Mouse (Mus musculus): ENCODE measurements around the gene Gm4353.
A peak's percentile ranks its signal among the peaks of the same experiment; 100 is the strongest.
"Not testable (repeated sequence)": the region's sequence is repeated elsewhere in the genome, so short reads cannot be mapped to it uniquely, and the experiment has no call there.

Gene Gm4353

DNA sequence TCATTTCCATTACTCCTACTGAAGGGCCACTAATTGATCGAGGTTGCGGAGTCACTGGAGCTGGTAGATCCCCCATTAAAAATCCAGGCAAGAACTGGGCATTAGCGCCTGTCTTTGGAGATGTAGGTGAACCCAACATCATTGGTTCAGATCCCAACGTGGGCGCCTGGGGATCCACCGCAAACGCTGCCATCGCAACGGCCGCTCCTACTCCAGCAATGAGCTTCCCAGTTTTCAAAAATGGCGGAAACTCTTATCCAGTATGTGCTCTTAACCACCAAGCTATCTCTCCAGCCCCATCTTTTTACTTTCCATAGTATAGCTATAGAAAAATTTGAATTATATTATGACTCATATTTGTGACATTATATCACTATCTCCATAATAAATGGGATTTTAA lies at the start of gene Gm4353:
Gene Gm4353 (minus strand): TSS at position 270 of the 400 bp plus-strand sequence.
- DNase-seq: not testable (repeated sequence)

DNA sequence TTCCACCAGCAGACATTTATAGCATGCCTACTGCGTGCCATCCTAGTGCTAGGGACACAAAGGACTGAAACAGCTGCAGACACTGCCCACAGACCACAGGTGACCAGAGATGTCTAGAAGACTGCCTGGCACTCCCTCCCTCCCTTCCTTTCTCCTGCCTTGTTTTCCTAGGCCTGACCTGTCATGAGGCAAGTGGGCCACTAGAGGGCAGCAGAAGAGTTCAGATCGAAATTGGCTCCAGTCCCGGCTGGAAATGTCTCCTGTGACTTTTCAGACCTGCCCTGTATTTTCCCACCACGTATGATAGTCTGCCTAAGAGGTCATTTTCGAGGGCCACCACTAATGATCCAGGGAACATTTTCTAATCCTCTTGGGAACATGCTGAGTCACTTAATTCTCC lies 47.6 kb upstream of the Gm4353 start:
- peak; percentile 93 to 97 for DNase-seq

DNA sequence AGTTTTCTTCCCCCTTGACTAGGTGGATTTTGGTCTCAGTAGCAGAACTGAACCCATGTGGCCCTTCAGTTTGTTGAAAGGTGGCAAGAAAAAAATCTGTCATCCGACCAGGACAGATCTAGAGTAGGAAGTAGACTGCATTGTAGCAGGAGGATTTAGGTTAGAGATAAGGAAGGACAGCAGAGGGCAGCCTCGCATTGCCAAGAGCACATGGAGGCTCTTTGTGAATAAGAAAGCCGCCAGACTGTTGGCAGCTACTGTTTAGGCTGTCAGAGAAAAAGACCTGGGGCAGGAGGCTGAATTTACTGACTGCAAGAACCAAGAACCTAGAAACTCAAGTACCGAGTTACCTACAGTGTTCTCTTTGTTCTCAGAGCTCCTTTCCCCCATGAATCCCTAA lies 47.0 kb upstream of the Gm4353 start:
- DNase-seq: peak; percentile 78 to 85

DNA sequence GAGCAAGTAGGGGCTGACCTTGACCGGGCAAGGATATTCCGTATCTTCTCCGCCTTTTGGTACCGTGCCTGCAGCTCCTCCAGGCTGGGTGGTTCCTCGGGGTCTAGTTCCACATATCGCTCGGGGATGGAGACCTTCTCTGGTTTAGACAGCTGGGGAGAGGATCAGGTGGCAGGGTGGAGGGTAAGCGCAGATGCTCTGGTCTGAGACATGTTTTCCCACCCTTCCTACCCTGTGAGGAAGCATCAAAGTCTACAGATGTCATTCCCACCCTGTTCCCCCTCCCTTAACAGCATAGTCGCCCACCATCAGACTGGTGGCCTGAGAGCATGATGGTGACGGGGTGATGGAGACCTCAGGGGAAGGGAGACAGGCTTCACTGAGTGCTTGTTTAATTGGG lies 44.9 kb upstream of the Gm4353 start:
- no peak for DNase-seq

DNA sequence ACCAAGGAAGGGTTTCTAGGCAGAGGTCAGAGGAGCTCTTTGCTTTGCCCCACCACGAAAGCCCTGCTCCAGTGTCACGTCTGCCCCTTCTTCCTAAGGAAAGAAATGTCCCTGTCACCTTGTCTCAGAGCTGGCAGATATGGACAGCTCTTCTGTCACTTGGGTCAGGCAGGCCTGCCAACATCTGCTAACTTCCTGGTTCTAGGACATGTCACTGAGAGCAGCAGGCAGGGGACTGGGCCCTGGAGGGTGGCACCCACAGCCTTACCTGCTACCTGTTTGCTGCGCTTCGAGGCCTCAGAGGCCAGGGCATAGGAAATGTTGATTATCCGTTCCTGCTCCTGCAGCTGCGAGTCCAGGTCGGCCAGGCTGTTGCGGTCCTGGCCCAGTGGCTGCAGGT lies 43.9 kb upstream of the Gm4353 start:
- no peak for DNase-seq

DNA sequence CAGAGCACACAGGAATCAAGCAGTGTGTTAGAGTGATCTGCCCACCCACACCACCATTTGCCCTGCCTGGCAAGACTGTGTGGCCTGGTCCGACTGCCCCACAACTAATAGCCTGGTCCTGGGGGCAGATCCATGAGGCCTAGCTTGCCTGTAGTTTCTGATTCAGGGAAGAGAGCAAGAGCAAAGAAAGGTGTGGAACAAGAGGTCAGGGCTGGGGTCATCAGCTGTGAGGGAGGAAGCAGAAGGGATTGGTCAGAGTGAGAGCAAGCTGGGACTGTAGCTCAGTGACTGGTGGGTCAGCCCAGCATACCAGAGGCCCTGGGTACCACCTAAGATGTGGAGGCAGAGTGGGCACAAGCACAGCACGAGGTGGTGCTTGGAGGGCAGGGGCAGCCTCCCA lies 42.6 kb upstream of the Gm4353 start:
- DNase-seq: no peak

DNA sequence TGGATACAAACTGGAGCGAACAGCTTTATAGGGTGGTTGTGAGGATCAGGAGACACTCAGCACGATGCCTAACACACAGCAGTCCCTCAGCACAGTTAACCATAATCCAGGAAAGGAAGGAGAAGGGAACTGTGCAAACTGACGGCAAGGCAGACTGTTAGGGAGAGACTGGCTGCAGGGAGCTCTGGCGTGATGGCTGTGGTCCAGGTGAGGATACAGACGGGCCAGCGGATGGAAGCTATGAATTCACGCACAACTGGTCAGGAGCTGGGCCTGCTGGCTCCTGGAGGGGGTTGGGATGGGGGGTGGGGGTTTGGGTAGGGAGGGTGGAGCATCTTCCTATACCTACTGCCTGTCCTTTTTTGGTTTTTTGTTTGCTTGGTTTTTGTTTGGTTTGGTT lies 41.2 kb upstream of the Gm4353 start:
- DNase-seq: peak; percentile 78 to 83

DNA sequence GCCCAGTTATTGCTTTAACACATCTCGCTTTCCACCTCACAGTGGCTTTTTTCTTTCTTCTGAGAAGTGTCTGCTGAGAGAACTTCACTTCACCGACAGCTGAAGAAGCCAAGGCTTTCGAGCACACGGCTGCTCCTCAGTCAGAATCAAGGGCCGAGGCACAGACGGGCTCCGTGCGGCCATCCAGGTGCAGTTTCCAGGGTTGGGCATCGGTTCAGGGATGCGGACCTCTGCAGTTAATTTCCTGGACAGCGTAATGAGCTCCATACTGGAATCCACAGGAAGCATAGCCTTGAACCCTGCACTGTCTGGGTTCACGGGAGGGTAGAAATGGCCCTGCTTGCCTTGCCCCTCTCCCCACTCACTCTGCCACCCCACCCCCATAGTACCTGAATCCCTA lies 39.6 kb upstream of the Gm4353 start:
- DNase-seq: peak; percentile 53 to 58

DNA sequence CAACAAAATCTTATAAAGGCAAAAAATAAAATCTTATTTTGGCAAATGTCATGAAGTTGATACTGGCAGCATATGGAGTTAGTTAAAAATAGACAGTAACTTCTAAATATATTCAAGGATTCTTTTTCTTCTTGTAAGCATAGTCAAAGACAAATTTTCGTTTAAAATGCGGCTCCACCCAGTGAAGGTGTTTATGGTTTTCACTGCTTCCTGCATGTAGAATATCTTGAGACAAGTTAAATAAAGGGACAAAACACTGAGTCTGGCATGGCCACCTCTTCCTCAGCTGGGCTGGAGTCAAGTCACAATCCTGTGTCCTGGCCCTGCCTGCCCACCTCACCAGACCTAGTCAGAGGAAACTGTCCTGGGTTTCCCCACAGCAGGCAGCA lies 39.2 kb upstream of the Gm4353 start:
- peak in 1 of 2 experiments; percentile 37 for DNase-seq

DNA sequence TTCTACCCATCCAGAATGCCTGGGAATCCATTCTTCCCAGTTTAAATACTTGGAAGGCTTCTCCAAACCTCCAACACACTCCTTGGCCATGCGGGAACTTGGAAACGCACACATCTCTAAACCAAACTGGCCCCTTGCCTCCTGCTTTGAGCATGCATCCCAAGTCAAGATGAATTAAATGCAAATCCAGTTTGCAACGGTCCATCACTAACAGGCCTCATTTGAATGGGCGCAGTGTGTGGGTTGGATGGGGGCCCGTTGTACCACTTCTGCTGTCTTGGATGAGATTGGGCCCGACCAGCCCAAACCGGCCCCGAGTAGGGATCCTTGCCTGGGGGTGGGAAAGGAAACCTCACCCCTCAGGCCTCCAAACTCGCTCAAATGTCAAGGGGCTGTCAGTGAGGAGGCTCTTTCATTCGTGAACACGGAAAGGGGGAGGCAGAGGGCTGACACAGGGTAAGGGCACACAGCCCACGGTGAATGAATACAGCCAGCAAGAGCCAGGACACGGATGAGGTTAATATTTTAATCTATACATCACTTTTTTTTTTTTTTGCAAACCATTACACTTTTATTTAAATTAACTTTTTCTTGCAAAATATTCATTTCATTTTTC lies 38.7 kb upstream of the Gm4353 start:
- peak; percentile 89 to 94 for DNase-seq

DNA sequence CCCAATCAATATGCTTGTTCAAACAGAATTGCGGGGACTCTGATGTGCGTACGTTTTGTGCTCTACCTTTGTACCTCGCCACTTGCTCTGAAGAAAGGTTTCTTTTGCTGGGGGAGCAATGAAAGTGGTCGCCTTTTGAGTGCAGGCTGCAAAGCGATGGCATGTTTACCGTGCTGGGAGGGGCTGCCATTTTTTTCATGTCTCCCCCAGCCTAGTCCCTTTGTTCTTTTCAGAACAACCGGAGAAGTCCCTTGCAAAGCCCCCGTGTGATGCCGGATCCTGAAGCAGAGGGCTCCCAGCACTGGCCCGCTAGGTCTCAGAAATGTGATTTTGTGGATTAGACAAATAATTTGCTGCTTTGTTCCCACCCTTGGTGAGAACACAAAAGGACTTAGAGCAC lies 36.8 kb upstream of the Gm4353 start:
- DNase-seq: no peak

DNA sequence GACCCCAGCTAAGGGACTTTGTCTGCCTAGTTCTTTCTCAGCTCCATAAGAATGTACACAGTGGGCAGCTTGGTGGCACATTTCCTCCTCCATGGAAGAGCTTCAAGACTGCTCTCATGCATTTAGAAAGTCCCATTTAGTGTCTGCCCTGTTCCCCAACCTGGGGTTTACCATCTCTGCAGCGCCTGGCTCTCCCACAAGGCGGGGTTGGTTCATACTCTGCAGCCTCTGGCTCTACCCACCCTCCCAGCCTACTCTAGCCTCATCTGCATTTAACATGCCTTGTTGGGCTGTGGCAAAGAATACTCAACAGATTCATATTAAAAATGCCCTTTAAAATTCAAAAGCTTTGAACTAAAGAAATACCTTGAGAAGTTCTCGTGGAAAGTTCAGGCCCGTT lies 36.3 kb upstream of the Gm4353 start:
- no peak for DNase-seq

DNA sequence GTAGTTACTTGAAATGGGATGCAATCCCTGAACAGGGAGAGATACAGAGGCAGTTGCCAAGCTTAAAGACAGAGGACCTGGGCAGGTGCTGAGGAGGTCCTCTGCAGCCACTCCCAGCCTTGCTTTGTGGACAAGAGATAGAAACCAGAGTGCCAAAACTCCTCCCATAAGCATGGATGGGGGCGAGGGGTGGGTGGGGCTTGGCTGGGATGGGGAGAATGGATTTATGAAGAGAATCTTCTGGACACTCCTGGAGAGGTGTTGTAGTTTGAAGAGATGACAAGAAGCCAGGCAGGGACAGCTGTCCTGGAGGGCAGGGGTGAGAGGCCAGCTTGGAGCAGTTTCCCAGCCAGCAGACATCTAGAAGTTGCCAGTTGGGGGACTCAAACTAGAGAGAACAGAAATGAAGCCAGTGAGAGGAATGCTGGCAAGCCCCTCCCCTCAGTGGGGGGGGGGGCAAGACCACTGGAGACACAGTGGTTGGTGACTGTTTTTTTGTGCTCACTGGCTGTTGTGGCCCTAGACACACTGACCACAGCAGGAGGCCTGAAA lies 34.9 kb upstream of the Gm4353 start:
- peak; percentile 35 to 55 for DNase-seq

DNA sequence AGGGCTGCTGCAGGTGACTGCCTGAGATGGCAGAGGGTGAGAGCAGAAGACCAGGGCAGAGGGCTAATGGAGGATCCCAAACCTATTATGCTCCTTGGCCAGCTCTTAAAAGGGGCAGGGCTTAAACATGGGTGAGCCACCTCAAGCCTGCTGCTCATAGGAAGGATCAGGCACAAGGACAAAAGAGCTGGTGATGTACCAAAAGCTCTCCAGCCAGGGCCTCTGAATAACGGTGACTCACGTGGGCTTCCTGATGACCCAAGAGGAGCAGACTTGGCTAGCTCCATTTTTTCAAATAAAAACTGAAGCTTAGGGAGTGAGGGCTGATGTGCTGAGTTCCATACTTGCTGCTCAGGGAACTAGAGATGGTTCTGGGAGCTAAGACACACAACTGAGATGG lies 31.6 kb upstream of the Gm4353 start:
- DNase-seq: no peak

DNA sequence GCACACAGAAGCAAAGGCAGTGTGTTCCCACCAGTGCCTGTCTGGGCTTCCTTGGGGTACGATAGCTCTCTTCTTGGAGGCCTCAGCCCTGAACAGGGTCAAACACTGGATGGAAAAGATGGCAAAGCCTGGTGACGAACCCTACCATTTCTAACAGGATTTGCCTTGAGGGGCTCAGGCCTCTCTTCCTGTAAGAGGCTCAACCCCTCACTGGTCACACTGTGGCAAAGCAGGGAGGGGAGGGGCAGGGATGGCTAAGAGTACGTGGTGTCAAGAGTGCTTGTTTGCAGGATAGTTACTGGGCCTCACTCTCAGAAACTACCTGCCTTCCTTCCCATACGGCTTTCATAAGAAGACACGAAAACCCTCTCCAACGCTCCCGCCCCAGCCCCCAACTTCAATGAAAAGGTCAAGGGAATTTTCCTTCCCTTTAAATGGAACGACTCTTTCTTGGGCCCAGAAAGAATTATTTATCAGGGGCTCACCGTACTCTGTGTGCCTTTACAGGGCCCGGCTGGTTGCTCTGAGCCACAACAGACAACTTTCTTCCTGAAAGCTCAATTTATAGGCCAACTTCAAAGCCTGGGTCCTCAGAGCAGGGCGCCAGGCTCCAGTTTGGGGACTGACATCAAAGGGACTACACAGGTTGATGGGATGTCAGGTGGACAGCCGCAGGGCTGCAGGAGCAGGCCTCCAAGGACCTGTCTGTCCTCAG lies 30.9 kb upstream of the Gm4353 start:
- peak in 1 of 2 experiments; percentile 1 for DNase-seq

DNA sequence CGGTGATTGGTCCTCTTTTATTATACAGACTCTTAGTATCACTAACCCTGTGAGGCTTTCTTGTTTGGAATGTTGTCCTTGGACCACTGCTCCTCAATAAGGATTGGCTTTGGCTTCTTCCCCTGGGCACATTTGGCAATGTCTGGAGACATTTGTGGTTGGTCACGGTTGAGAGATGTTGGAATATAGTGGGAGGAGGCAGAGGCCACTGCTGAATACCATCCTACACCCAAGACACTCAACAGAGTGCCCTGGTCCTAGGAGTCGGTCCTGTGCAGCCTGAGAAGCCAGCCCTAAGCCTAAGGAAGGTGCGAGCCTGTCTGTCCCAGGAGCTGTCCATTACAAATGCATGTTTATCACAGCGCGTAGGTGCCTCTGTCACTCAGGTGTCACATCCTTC lies 27.1 kb upstream of the Gm4353 start:
- peak in 1 of 2 experiments; percentile 41 for DNase-seq

DNA sequence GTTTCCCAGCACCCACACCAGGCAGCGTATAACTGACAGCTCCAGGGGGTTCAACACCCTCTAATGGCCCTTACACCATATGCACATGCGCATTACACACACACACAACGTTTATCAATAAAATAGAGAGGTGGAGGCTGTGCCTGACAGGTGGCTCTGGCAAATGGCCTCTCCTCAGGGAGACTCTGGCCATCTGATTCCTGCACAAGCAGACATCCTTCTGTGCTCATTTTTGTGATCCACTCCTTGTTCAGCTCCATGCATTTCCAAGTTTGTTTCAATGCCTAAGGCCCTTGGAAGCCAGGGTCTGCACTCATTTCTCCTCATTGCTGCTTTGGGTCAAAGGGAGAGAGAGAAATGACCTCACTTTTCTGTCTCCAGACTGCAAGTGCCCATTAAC lies 26.2 kb upstream of the Gm4353 start:
- DNase-seq: peak in 1 of 2 experiments; percentile 53

DNA sequence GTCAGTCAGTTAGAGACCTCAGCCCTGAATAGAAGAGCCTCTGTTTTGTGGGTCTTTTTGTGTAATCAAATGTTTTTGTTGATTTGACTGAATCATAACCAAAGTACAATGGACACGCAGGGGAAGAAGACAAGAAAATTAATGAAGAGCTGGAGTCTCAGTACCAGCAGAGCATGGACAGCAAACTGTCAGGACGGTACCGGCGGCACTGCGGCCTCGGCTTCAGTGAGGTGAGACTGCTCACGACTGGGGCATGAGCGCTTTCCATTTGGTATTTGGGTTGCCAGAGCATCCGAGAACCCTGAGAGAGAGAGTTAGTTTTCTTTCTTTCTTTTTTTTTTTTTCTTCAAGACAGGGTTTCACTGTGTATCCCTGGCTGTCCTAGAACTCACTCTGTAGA lies 18.7 kb upstream of the Gm4353 start:
- DNase-seq: no peak

DNA sequence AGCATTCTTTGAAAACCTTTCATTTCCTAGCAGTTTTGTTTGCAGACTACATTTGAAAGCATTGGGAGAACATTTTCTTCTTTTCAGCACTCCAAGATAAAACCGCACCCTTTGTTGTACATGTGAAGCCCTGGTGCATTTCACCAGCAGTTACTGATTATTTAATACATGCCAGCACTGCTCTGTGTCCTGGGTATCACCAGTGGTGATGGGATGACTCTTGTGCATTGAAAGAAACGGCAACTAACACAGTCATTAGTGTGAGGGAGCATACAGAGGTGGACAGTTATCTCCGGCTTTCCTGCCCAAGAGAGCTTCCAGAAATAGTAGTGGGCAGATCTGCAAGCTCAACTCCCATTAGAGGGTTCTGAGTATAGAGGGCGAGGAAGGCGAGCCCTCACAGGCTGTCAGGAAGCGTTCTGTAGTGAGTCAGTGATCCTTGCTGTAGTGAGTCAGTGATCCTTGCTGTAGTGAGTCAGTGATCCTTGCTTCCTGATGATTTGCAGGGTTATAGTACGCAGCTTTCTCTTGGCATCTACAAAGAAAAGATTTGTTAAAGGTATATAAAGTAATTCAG lies 15.6 kb upstream of the Gm4353 start:
- DNase-seq: no peak

DNA sequence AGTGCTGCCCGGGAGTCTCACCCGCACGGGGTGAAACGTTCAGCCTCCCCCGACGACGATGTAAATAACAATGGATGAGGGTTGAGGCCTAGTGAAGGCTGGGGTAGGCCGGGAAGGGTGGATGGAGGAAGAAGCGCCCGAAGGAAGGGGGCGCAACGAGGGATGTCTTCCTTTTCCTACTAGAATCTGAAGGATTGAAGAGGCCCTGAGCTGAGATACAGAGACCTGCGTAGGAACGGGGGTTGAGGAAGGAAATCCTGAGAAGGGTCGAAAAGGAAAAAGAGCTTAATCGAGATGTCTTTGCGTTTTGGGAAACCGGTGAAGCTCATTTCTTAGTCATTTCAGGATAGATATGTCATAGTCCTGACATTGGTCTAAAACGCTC lies 9.0 kb upstream of the Gm4353 start:
- DNase-seq: no peak

DNA sequence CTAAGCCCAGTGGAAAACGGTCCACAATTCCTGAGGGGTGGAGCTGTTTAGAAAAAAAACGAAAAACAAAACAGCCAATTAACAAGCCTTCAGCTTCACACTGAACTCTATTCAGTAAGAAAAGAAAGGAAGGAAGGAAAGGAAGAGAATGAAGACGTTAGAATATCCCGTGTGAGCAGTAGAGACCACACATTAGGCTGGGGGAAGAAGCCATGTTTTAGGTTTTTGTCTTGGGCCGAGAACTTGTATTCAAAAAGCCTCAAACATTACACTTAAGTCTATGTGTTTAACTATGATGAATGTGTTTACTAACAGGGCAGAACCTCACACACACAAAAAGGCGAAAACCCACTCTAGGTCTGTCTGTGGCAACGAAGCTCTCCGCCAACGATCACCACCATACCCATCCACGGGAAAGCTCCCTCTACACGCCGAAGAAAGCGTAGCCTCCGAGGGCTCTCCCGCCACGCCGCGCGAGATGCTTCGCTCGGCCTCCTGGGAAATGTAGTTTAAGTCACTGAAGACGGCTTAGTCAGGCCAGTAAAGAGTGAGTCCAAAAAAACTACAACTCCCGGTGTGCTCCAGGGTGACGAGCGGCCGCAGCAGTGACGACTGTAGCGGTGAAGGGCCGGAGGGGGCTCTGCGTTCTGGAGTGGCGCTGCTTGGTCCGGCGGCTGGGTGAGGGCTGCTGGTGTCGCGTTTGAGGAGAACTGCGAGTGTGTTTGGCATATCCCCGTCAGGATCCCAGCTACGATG lies 8.5 kb upstream of the Gm4353 start:
- peak; percentile 97 to 98 for DNase-seq

DNA sequence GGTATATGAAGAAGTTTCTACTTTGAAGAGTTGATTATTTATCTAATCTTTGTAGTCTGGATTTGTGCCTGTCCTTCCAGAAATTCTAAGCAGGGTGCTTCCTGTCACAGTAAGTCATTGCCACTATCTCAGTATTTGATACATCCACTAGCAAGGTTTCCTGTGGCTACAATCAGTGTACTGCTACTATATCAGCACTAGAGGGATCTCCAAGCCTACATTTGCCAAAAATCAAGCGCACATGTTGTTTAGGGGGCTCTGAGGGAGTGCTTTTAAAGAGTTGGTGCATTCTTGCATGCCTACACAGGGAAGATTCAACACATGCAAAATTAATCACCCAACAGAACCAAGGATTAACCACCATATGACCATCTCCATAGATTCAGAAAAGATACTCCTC lies 23.7 kb downstream of the Gm4353 start:
- DNase-seq: peak in 1 of 2 experiments; percentile 20

DNA sequence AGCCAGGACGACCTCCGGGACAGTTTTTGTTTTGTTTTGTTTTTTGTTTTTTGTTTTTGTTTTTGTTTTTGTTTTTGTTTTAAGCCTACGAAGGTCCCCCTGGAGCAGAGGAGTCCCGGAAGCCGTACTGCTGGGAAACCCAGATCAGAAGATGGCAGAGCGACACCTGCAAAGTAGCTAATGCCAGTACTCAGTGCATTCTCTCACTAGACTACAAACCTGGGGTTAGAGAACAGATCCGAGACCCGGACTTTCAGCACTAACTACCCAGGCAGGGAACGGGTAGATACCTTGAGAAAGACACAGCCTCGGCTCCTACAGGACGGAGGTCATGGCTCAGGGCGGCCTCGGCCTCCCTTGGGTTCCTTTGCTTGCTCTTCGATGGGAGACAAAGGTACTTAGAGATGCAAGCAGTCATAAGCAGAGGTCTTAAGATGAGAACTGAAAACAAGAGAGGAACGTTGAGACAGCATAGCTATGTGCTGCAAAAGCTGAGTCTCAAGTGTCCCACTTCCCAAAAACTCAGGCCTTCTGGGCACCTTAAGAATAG lies 43.9 kb downstream of the Gm4353 start:
- DNase-seq: no peak

Data from cerebellum, postnatal 10 days (tissue).